Mouse (Mus musculus) hindbrain, embryonic 14.5 days (tissue): ENCODE measurements around the gene Cplx2. TPM values are rescaled to one million over a fixed set of nuclear protein-coding genes. Genes with fewer than 3 reads are reported as not detected.

Experiments
- ATAC-seq: fragments of 200-750 bp; cut with Nextera tagmentation; 2 replicates; pipeline ENCODE4 v1.8.0; 2017; ENCODE audit warnings: moderate number of reproducible peaks, mild to moderate bottlenecking, moderate TSS enrichment, moderate library complexity; ENCODE audit not compliant: low FRiP score
- DNase-seq: peaks from one replicate; pipeline ENCODE4 v3.0.0-alpha.2; 2015; ENCODE audit warnings: low spot score
- H3K27ac ChIP-seq: fragments of 300-500 bp; sonication (generic); 2 replicates; pipeline ENCODE4 v1.5.1; 2014; ENCODE audit warnings: mild to moderate bottlenecking, moderate library complexity
- H3K27me3 ChIP-seq: fragments of 300-500 bp; sonication (generic); 2 replicates; pipeline ENCODE4 v1.6.1; 2014; ENCODE audit warnings: mild to moderate bottlenecking, low read length, mixed read lengths; ENCODE audit not compliant: control insufficient read depth, insufficient read depth
- H3K36me3 ChIP-seq: fragments of 300-500 bp; sonication (generic); replicated peaks from 2 replicates; pipeline ENCODE4 v1.6.1; 2014; ENCODE audit not compliant: control insufficient read depth, insufficient read depth
- H3K4me1 ChIP-seq: fragments of 300-500 bp; sonication (generic); replicated peaks from 2 replicates; pipeline ENCODE4 v1.6.1; 2014; ENCODE audit warnings: antibody characterized with exemption, low read length, mixed read lengths; ENCODE audit not compliant: control insufficient read depth, insufficient read depth
- H3K4me2 ChIP-seq: fragments of 300-500 bp; sonication (generic); replicated peaks from 2 replicates; pipeline ENCODE4 v1.6.1; 2014; ENCODE audit warnings: mild to moderate bottlenecking, moderate library complexity
- H3K4me3 ChIP-seq: fragments of 300-500 bp; sonication (generic); replicated peaks from 2 replicates; pipeline ENCODE4 v1.5.1; 2014; ENCODE audit warnings: mild to moderate bottlenecking, low read length
- H3K9ac ChIP-seq: fragments of 300-500 bp; sonication (generic); 2 replicates; pipeline ENCODE4 v1.6.1; 2014
- H3K9me3 ChIP-seq: fragments of 300-500 bp; sonication (generic); 2 replicates; pipeline ENCODE4 v1.6.1; 2016; ENCODE audit warnings: low read length; ENCODE audit not compliant: control insufficient read depth
- WGBS: fragments of 180-500 bp; shearing (Covaris S2); extraction: QIAGEN DNeasy Blood & Tissue Kit; methylation state at CpG from one replicate; pipeline ENCODE4 v1.1.7; 2014; 5-methylcytosine and 5-hydroxymethylcytosine counted together
- polyA plus RNA-seq: library from polyadenylated mRNA; unstranded; fragments of >200 nt; fragmentation: Nextera tagmentation; extraction: Ambion mirVana; gene quantifications from 2 replicates; pipeline ENCODE4 v1.2.1, GENCODE M21; 2014

Cplx2 gene
- polyA plus RNA-seq, 1 experiment from 2014 or later, result 24.9 TPM

GRCm38 (mm10) chr13:54431161-54431560 is 60.0 kb downstream of the Cplx2 start:
- Histone ChIP-seq H3K36me3 (no peaks in the 10 kb centered on the region), H3K9me3 (no peaks in the 10 kb centered on the region), H3K9ac (no peak overlapping the region), H3K27me3 (no peaks in the 10 kb centered on the region), H3K4me1 (no peaks in the 10 kb centered on the region), H3K4me3 (no peak overlapping the region), H3K27ac (no peak overlapping the region), H3K4me2 (no peak overlapping the region)
- WGBS, result 86% methylated on average over 9 of the region's 9 CpGs
- DNase-seq (no peak), ATAC-seq (no peak)

Other genes with a start within 250 kb of the Cplx2 start
- 0.76 and 0.90 TPM in 2 replicates for gene Hrh2, start 179.2 kb upstream of the Cplx2 start, polyA plus RNA-seq
- 92.9 and 98.6 TPM in 2 replicates for gene Thoc3, start 97.5 kb downstream of the Cplx2 start, polyA plus RNA-seq
- 27.2 and 28.5 TPM in 2 replicates for gene Simc1, start 132.4 kb downstream of the Cplx2 start, polyA plus RNA-seq
- gene 4833439L19Rik, start 194.1 kb downstream of the Cplx2 start, polyA plus RNA-seq, result 237 and 263 TPM in 2 replicates
- 83.0 and 88.8 TPM in 2 replicates for gene Arl10, start 203.7 kb downstream of the Cplx2 start, polyA plus RNA-seq
- 42.1 and 46.7 TPM in 2 replicates for gene Nop16, start 218.7 kb downstream of the Cplx2 start, polyA plus RNA-seq
- gene Higd2a, start 218.9 kb downstream of the Cplx2 start, polyA plus RNA-seq, result 261 and 275 TPM in 2 replicates
- 177 and 198 TPM in 2 replicates for gene Cltb, start 240.0 kb downstream of the Cplx2 start, polyA plus RNA-seq